Mouse (Mus musculus) G1E (cell line): Measurements from ENCODE around the gene Ctla4.

ENCODE experiments used
- CTCF ChIP-seq: IDR thresholded peaks from 2 replicates; pipeline ENCODE4 v1.5.1; 2012; ENCODE audit warnings: low read depth, low read length, inconsistent platforms, mixed read lengths
- GATA1 ChIP-seq: IDR thresholded peaks from 2 replicates; pipeline ENCODE4 v1.6.1; 2012; ENCODE audit warnings: borderline replicate concordance, low read length, inconsistent platforms, mixed read lengths
- GATA2 ChIP-seq: IDR thresholded peaks from 2 replicates; pipeline ENCODE4 v1.6.1; 2012; ENCODE audit warnings: low read depth, low read length, inconsistent platforms, borderline replicate concordance
- POLR2AphosphoS5 ChIP-seq: IDR thresholded peaks from 2 replicates; pipeline ENCODE4 v1.6.1; 2012; ENCODE audit warnings: low read depth, low read length, inconsistent platforms; ENCODE audit not compliant: insufficient replicate concordance
- TAL1 ChIP-seq: conservative IDR thresholded peaks from 2 replicates; pipeline ENCODE4 v1.6.1; 2012; ENCODE audit warnings: low read depth, low read length, inconsistent platforms, mixed read lengths

GRCm38 (mm10) chr1:60952958-60953357 lies 66.2 kb downstream of the Ctla4 start:
- no peak for TF ChIP-seq CTCF
- no peak for TF ChIP-seq GATA1
- TF ChIP-seq TAL1: no peak
- TF ChIP-seq POLR2AphosphoS5: no peak
- no peak for TF ChIP-seq GATA2
